Mouse (Mus musculus) myocyte (in vitro differentiated cells): Measurements from ENCODE around the gene Olfr69.

Experiments used
- CEBPB ChIP-seq: IDR thresholded peaks from 2 replicates; pipeline ENCODE4 v1.6.1; 2011; ENCODE audit warnings: mild to moderate bottlenecking, moderate library complexity; ENCODE audit not compliant: poor library complexity, insufficient read depth, severe bottlenecking
- E2F4 ChIP-seq: IDR thresholded peaks from one replicate; pipeline ENCODE4 v1.6.1; 2011; ENCODE audit warnings: mild to moderate bottlenecking, control low read depth, moderate library complexity; ENCODE audit not compliant: insufficient read depth
- MAX ChIP-seq: IDR thresholded peaks from one replicate; pipeline ENCODE4 v1.6.1; 2011; ENCODE audit warnings: low read depth, mild to moderate bottlenecking, control low read depth
- MYOD1 ChIP-seq, 3 experiments: IDR thresholded peaks; one replicate each; pipeline ENCODE4 v1.6.1; 2011; ENCODE audit warnings: control low read depth in 2 of 3, low read depth in 2 of 3, mild to moderate bottlenecking in 2 of 3, moderate library complexity in 1 of 3; ENCODE audit not compliant: insufficient read length in 2 of 3, control insufficient read depth in 1 of 3
- MYOG ChIP-seq, 3 experiments: IDR thresholded peaks; one replicate each; pipeline ENCODE4 v1.6.1; 2011; ENCODE audit warnings: control low read depth in 2 of 3, low read depth in 2 of 3, mild to moderate bottlenecking in 2 of 3; ENCODE audit not compliant: insufficient read length in 2 of 3, control insufficient read depth in 1 of 3, insufficient read depth in 1 of 3
- POLR2A ChIP-seq: IDR thresholded peaks from one replicate; pipeline ENCODE4 v1.6.1; 2011; ENCODE audit warnings: low read depth, mild to moderate bottlenecking, control low read depth, moderate library complexity; ENCODE audit not compliant: insufficient read length
- TCF12 ChIP-seq: IDR thresholded peaks from one replicate; pipeline ENCODE4 v1.6.1; 2011; ENCODE audit warnings: mild to moderate bottlenecking, control low read depth; ENCODE audit not compliant: poor library complexity, insufficient read depth, severe bottlenecking
- TCF3 ChIP-seq: IDR thresholded peaks from one replicate; pipeline ENCODE4 v1.6.1; 2011; ENCODE audit warnings: low read depth, control low read depth; ENCODE audit not compliant: insufficient read length
- USF1 ChIP-seq: IDR thresholded peaks from one replicate; pipeline ENCODE4 v1.6.1; 2011; ENCODE audit warnings: low read depth, mild to moderate bottlenecking, control low read depth, moderate library complexity

DNA sequence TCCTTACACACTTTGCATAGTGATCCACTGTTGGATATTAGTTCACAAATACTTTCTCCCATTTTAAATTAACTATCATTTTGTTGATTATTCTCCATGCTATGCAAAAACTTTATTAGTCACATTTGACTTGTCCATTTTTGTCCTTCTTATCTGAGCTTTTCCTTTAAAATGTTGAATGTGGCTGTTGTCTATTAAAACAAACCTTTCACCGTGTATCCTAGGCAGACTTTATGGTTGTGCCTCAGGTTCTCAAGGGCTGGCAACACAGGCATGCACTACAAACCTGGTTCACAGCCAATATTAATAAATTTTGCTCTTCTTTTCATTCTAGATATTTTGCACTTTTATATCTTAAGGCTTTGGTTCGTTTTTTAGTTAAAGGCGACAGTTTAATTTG, 39.4 kb upstream of the Olfr69 start:
- TF ChIP-seq POLR2A (no peak), E2F4 (no peak), USF1 (no peak), MAX (no peak), MYOG (IDR thresholded peaks at IDR 0.05; ENCODE audit: control insufficient read depth in 1 of 3, insufficient read depth in 1 of 3, insufficient read length in 2 of 3, low read depth in 2 of 3) (no peak), CEBPB (no peak), MYOD1 (IDR thresholded peaks at IDR 0.05; ENCODE audit: control insufficient read depth in 1 of 3, insufficient read length in 2 of 3, low read depth in 2 of 3) (no peak), TCF3 (no peak), TCF12 (no peak)
